Mouse (Mus musculus) forebrain, postnatal 0 days (tissue): ENCODE results near the gene Dnase1l1. TPM values are rescaled to one million over a fixed set of nuclear protein-coding genes. Genes with fewer than 3 reads are reported as not detected.

ENCODE experiments used
- ATAC-seq: fragments of 200-750 bp; cut with Nextera tagmentation; 2 replicates; pipeline ENCODE4 v1.8.0; 2017; ENCODE audit warnings: mild to moderate bottlenecking, moderate library complexity
- DNase-seq: peaks from one replicate; pipeline ENCODE4 v3.0.0-alpha.2; 2015
- H3K27ac ChIP-seq: fragments of 300-500 bp; sonication (generic); 2 replicates; pipeline ENCODE4 v1.5.1; 2014; ENCODE audit warnings: low read depth, mild to moderate bottlenecking, antibody characterized with exemption, low read length, moderate library complexity, mixed read lengths
- H3K27me3 ChIP-seq: fragments of 300-500 bp; sonication (generic); 2 replicates; pipeline ENCODE4 v1.6.1; 2014; ENCODE audit warnings: mild to moderate bottlenecking, low read length, mixed read lengths; ENCODE audit not compliant: insufficient read depth
- H3K36me3 ChIP-seq: fragments of 300-500 bp; sonication (generic); 2 replicates; pipeline ENCODE4 v1.6.1; 2014; ENCODE audit warnings: mild to moderate bottlenecking, moderate library complexity; ENCODE audit not compliant: insufficient read depth
- H3K4me1 ChIP-seq: fragments of 300-500 bp; sonication (generic); 2 replicates; pipeline ENCODE4 v1.6.1; 2014; ENCODE audit warnings: antibody characterized with exemption; ENCODE audit not compliant: insufficient read depth
- H3K4me2 ChIP-seq: fragments of 300-500 bp; sonication (generic); 2 replicates; pipeline ENCODE4 v1.6.1; 2014; ENCODE audit warnings: low read depth, mild to moderate bottlenecking, moderate library complexity
- H3K4me3 ChIP-seq: fragments of 300-500 bp; sonication (generic); 2 replicates; pipeline ENCODE4 v1.5.1; 2014; ENCODE audit warnings: low read depth, low read length, mixed read lengths
- H3K9ac ChIP-seq: fragments of 300-500 bp; sonication (generic); 2 replicates; pipeline ENCODE4 v1.6.1; 2014; ENCODE audit warnings: mild to moderate bottlenecking
- H3K9me3 ChIP-seq: fragments of 300-500 bp; sonication (generic); 2 replicates; pipeline ENCODE4 v1.6.1; 2016; ENCODE audit warnings: low read length
- CTCF ChIP-seq: sonication (generic); IDR thresholded peaks from 2 replicates; pipeline ENCODE4 v1.5.1; 2016; ENCODE audit warnings: antibody characterized with exemption, control low read depth, low read depth
- WGBS: fragments of 180-500 bp; shearing (Covaris S2); extraction: QIAGEN DNeasy Blood & Tissue Kit; methylation state at CpG from one replicate; pipeline ENCODE4 v1.1.7; 2014; 5-methylcytosine and 5-hydroxymethylcytosine counted together
- polyA plus RNA-seq: library from polyadenylated mRNA; unstranded; fragments of >200 nt; fragmentation: Nextera tagmentation; extraction: Ambion mirVana; gene quantifications from 2 replicates; pipeline ENCODE4 v1.2.1, GENCODE M21; 2015
- total RNA-seq: library from RNA; depleted of rRNA; stranded (reverse); fragments of >200 nt; gene quantifications from 2 replicates; pipeline ENCODE4 v1.2.3, GENCODE M21; 2014; rRNA removed

The Dnase1l1 gene
- total RNA-seq = 1.3 and 2.2 TPM in 2 replicates
- 3.1 and 3.4 TPM in 2 replicates for polyA plus RNA-seq

DNA sequence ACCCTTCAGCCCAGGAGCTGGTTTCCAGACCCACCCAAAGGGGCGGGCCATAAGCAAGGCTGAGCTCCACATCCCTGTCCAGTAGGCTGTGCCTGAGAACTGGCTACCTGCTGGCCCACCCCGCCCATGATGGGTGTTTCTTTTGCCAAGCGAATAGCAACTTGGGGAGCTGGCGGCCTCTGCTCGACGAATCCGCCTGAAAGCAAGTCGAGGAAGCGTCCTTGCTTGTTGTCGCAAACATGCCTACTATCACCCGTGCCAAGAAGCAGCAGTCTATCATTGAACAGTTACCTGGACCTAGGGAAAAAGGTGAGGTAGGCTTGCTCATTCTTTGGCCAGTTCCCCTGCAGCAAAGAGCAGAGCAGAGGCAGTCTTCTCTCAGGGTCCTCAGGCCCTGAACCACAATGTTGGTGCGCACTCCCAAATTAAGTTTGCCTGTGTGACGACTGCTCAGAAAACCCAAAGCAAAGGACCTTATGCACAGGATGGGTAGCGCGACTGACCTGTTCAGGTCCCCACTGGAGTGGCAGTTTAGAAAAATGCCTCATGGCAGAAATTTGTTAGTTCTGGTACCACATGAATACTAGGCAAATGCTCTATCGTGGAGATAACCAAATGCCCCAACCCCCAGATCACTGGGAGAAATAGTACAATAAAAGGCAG lies at the start of gene Dnase1l1, which contains the start of gene Taz:
TSS of gene Dnase1l1 (minus strand) at position 606 of the 663 bp plus-strand sequence.
TSS of gene Taz (plus strand) at position 181 of the 663 bp plus-strand sequence.
- H3K4me3 ChIP-seq = peak within 1 kb of the TSS; percentile 52
- DNase-seq = peak; percentile 32
- no peaks in the 10 kb centered on the region for H3K9me3 ChIP-seq
- no peaks in the 10 kb centered on the region for H3K36me3 ChIP-seq
- peak within 1 kb of the TSS; percentile 62 for H3K4me2 ChIP-seq
- H3K27ac ChIP-seq = peak within 1 kb of the TSS; percentile 89
- TF ChIP-seq CTCF = no peak
- WGBS = 30% methylated on average over 16 of the region's 16 CpGs
- ATAC-seq = peak; percentile 18
- no peaks in the 10 kb centered on the region for H3K4me1 ChIP-seq
- no peaks in the 10 kb centered on the region for H3K27me3 ChIP-seq
- peak within 1 kb of the TSS; percentile 75 for H3K9ac ChIP-seq

DNA sequence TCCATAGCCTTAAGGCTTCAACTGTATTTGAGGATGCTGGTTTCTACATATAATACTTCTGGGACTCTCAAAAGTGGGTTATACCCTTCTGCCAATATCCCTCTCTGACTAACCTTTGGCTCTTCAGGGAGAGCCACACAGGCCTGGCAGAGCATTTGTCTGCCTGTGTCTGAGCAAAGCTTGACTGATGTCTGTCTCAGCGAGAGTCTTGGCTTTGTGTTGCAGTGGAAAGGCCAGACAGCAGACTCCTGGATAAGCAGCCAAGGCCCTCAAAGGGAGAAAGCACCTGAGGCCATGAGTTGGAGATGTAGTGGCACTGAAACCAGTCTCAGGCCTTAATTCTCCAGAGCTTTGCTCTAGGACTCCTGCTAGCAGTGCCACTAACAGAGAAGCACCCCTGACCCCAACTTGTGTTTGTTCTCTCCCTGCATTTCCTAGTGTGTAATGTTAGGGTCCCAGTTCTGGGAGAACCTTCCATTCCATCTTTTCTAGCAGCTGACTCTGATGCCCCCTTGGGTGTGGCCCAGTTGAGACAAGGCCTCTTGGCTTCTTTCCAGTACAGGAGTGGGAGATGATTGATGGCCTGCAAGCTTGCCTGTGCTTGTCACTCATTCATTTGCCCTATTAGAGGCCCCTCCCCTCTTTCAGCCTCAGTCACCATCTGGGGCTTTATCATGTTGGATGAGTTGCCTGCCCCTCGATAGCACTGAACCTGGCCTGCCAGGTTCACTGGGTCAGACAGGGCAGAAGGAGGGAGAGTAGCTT lies 48.2 kb upstream of the Dnase1l1 start:
- WGBS = 15% methylated on average over 2 of the region's 2 CpGs
- TF ChIP-seq CTCF = no peak
- ATAC-seq (no peak), DNase-seq (no peak)
- Histone ChIP-seq H3K9ac (peak overlapping the region; percentile 65; the same call in 1 of the 2 replicates), H3K27ac (peak overlapping the region; percentile 85), H3K36me3 (0 out of 2 replicates have a peak, but pooled peaks cover 6% of the 10 kb centered on the region), H3K27me3 (no peaks in the 10 kb centered on the region), H3K4me2 (peak overlapping the region; percentile 55), H3K9me3 (no peaks in the 10 kb centered on the region), H3K4me1 (peaks cover 8% of the 10 kb centered on the region; the same call in 1 of the 2 replicates), H3K4me3 (peak overlapping the region; percentile 48)

DNA sequence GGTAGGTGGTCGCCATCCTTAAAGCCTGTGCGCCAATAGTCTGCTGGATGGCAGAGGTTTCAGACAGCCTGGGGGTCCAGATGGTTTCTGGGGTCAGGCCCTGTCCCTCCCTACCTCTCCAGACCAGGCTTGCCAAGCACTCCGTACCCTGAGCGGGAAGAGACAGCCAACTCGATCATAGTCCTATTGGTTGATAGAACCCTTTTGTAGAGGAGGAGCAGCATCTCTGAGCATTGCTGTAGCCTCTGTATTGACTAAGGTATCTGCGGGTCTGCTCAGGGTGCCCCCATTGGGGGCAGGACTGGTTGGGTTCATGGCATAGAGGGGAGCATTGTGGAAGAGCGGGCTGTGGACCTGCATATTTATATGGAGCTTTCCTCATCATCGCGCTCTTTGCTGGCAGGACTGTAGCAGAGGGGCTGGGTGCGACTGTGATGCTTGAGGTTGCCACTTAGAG lies 47.1 kb upstream of the Dnase1l1 start:
- peak overlapping the region; percentile 48 for H3K4me3 ChIP-seq
- 35% methylated on average over 10 of the region's 10 CpGs for WGBS
- no peaks in the 10 kb centered on the region for H3K27me3 ChIP-seq
- peaks cover 8% of the 10 kb centered on the region; the same call in 1 of the 2 replicates for H3K4me1 ChIP-seq
- ATAC-seq = peak; percentile 63
- DNase-seq = peak; percentile 44
- peak overlapping the region; percentile 65 for H3K9ac ChIP-seq
- H3K27ac ChIP-seq = peak overlapping the region; percentile 85
- no peaks in the 10 kb centered on the region for H3K9me3 ChIP-seq
- no peak for TF ChIP-seq CTCF
- H3K4me2 ChIP-seq = peak overlapping the region; percentile 55
- H3K36me3 ChIP-seq = no peaks in the 10 kb centered on the region

DNA sequence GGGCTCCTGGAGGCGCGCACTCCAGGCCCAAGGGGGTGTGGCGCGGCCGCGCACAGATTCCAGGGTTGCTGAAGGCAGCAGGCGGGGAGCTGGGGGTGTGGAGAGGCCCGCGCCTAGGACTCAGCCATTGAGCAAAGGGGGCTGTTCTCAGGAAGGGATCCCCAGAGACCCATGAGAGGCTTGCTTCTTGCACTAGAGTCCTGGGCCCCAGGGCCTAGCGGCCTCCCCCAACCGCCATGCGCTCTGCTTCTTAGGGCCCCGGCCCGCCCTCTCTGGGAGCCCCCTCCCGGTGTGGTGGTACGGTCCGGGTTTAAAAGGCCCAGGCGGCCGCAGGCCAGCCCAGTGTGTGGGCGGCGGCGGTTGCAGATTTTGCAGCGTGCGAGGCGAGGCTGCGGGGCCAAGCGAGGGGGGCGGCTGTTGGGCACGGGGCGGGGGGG lies 46.6 kb upstream of the Dnase1l1 start, which contains the start of gene Plxna3:
TSS of gene Plxna3 (plus strand) at position 342 of the 437 bp plus-strand sequence.
- Histone ChIP-seq H3K9ac (peak within 1 kb of the TSS; percentile 65), H3K27ac (peak within 1 kb of the TSS; percentile 85), H3K4me3 (peak within 1 kb of the TSS; percentile 48), H3K27me3 (no peaks in the 10 kb centered on the region), H3K4me2 (peak within 1 kb of the TSS; percentile 55), H3K4me1 (peaks cover 8% of the 10 kb centered on the region; the same call in 1 of the 2 replicates), H3K36me3 (no peaks in the 10 kb centered on the region), H3K9me3 (no peaks in the 10 kb centered on the region)
- DNase-seq (peak; percentile 86), ATAC-seq (peak; percentile 94)
- 29% methylated on average over 30 of the region's 30 CpGs for WGBS
- no peak for TF ChIP-seq CTCF

DNA sequence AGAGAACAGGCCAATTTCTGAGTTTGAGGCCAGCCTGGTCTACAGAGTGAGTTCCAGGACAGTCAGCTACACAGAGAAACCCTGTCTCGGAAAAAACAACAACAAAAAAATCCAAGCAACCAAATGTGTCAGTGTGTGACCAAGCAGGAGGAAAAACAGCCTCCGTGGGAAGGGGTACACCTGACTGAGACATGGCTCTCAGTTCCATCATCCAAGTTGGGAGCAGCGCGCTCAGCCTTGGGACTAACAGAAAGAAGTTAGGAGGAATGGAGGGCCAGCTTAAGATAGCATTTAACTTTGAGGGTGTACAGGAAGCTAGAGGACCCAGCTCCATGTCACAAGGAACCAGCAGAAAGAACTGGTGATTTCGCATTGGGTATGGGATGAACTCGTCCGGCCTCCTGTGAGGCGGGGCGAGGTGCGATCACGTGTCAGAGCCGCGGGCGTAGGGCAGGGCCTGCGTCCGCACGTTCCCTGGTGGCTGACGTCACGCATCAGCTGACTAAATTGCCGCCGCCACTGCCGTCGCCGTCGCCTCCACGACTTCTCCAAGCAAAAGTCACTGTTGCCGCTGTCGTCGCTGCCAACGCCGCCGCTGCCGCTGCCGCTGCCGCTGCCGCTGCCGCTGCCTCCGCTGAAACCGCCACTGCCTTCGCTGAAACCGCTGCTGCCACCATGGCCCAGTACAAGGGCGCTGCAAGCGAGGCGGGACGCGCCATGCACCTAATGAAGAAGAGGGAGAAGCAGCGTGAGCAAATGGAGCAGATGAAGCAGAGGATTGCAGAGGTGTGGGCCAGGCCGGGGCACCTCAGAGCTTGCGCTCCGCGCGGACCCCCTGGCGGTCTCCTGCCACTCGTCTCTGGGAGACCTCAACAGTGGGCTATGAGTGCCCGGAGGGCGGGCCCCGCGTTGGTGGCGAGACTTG lies 30.7 kb upstream of the Dnase1l1 start, which contains the start of gene Fam50a:
TSS of gene Fam50a (plus strand) at position 494 of the 925 bp plus-strand sequence.
- H3K4me3 ChIP-seq = peak within 1 kb of the TSS; percentile 47
- H3K4me1 ChIP-seq = 0 out of 2 replicates have a peak, but pooled peaks cover 2% of the 10 kb centered on the region
- peak within 1 kb of the TSS; percentile 57 for H3K4me2 ChIP-seq
- no peaks in the 10 kb centered on the region for H3K9me3 ChIP-seq
- ATAC-seq (peak; percentile 98), DNase-seq (peak; percentile 90)
- TF ChIP-seq CTCF = no peak; the same call in 1 of the 2 replicates
- H3K36me3 ChIP-seq = peaks cover 12% of the 10 kb centered on the region; the same call in 1 of the 2 replicates
- 24% methylated on average over 59 of the region's 59 CpGs for WGBS
- no peaks in the 10 kb centered on the region for H3K27me3 ChIP-seq
- H3K9ac ChIP-seq = peak within 1 kb of the TSS; percentile 63
- peak within 1 kb of the TSS; percentile 89 for H3K27ac ChIP-seq
